Mouse (Mus musculus) embryonic fibroblast, embryonic 13.5 days (primary cell): ENCODE measurements at regions not wholly inside any gene's neighbourhood (a gene's known extent, or its start where the extent isn't known, plus 50 kb on each side); places are given as distances from the start of the nearest gene placed in this dataset.

ENCODE experiments used
- H3K27ac ChIP-seq: 2 replicates; pipeline ENCODE4 v1.5.1; 2012; ENCODE audit warnings: low read length, control low read depth, inconsistent platforms; ENCODE audit not compliant: insufficient read depth
- H3K4me1 ChIP-seq: 2 replicates; pipeline ENCODE4 v1.6.1; 2011; ENCODE audit warnings: low read length; ENCODE audit not compliant: control insufficient read depth, insufficient read depth
- H3K4me3 ChIP-seq: 2 replicates; pipeline ENCODE4 v1.5.1; 2011; ENCODE audit warnings: mild to moderate bottlenecking, control low read depth, low read length; ENCODE audit not compliant: insufficient read depth
- CTCF ChIP-seq: IDR thresholded peaks from 2 replicates; pipeline ENCODE4 v1.5.1; 2011; ENCODE audit warnings: mild to moderate bottlenecking, control low read depth, low read length, moderate library complexity, borderline replicate concordance; ENCODE audit not compliant: insufficient read depth
- POLR2A ChIP-seq: IDR thresholded peaks from 2 replicates; pipeline ENCODE4 v1.6.1; 2011; ENCODE audit warnings: low read depth, mild to moderate bottlenecking, control low read depth, low read length, moderate library complexity

GRCm38 (mm10) chrX:156598070-156598469 is 817.0 kb downstream of the Phex start:
- no peak overlapping the region for H3K27ac ChIP-seq
- TF ChIP-seq CTCF (no peak), POLR2A (no peak)
- H3K4me1 ChIP-seq = no peaks in the 10 kb centered on the region
- H3K4me3 ChIP-seq = no peak overlapping the region

DNA sequence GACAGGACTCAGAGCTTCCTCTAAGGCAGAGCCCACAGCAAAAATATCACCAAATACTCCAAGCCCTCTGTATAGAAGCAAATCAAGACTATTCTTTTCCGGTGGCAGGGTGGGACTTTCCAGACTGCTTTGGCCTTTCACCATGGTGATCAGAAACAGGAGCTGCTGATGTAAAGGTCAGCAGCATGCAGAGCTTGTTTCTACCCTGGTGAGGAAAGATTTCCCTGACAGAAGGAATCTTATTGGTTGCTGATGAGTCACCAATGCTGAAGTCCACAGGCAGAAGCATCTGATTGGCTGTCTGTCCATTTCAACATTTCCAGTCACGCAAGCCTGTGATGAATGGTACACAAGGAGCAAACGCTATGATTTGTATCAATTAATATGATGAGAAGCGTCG is 820.4 kb downstream of the Phex start:
- H3K27ac ChIP-seq = 0 out of 2 replicates have a peak overlapping the region, but pooled peaks have one; percentile 11
- TF ChIP-seq POLR2A (no peak), CTCF (no peak)
- no peak overlapping the region for H3K4me3 ChIP-seq
- H3K4me1 ChIP-seq = no peaks in the 10 kb centered on the region
